ENCODE assay signal across 11 mouse cellular contexts in genomic region chr6:148047650-148047988, GRCm38 (mm10). TPM values are rescaled to one million over a fixed set of nuclear protein-coding genes. Genes with fewer than 3 reads are reported as not detected.
DNase-seq lines count a peak whose midpoint lies in the region; ATAC-seq lines count a peak whose summit lies in the region.
"Had no signal": no experiment of that assay in that cellular context is flagged by ENCODE, and none has a peak within 500 bp of the region (broad histone marks: within the 10 kb centered on the region; RNA-seq: fewer than 3 reads in every experiment).

No protein-coding gene starts in this region.

- H3K27ac ChIP-seq in heart, embryonic 14.5 days (replicated peaks in 1 of 2; ENCODE audit: control insufficient read depth in 1 of 2, insufficient read depth in 1 of 2, low read depth in 2 of 2, low read length in 2 of 2), result no peak overlapping the region
- no peak overlapping the region for H3K27ac ChIP-seq in embryonic facial prominence, embryonic 10.5 days (replicated peaks)
- H3K27ac ChIP-seq in hindbrain, embryonic 13.5 days, result no peak overlapping the region
- H3K27ac ChIP-seq in midbrain, embryonic 15.5 days, result peak overlapping the region; percentile 75
- H3K27ac ChIP-seq: liver, embryonic 14.5 days had no signal

- no peak for DNase-seq in heart, postnatal 36 days
- no peak for DNase-seq in embryonic facial prominence, embryonic 10.5 days (ENCODE audit: low spot score)
- DNase-seq in thymus, postnatal 0 days (ENCODE audit: low spot score), result no peak
- no peak for DNase-seq in Muller cell, postnatal 12 days (ENCODE audit: inconsistent ontology term)
- DNase-seq: thymus, postnatal 36 days had no signal

- H3K9ac ChIP-seq in heart, embryonic 14.5 days (ENCODE audit: low read length), result no peak overlapping the region
- H3K9ac ChIP-seq in hindbrain, embryonic 13.5 days, result peak overlapping the region; percentile 78
- H3K9ac ChIP-seq in midbrain, embryonic 15.5 days, result peak overlapping the region; percentile 49
- H3K9ac ChIP-seq: liver, embryonic 14.5 days had no signal

- H3K36me3 ChIP-seq in heart, embryonic 14.5 days (ENCODE audit: control insufficient read depth, insufficient read depth, low read length), result no peaks in the 10 kb centered on the region
- no peaks in the 10 kb centered on the region for H3K36me3 ChIP-seq in embryonic facial prominence, embryonic 10.5 days (replicated peaks)
- no peaks in the 10 kb centered on the region for H3K36me3 ChIP-seq in hindbrain, embryonic 13.5 days
- no peaks in the 10 kb centered on the region for H3K36me3 ChIP-seq in midbrain, embryonic 15.5 days (replicated peaks)

- peaks cover 22% of the 10 kb centered on the region for H3K27me3 ChIP-seq in heart, embryonic 14.5 days (ENCODE audit: control insufficient read depth, insufficient read depth, low read length)
- H3K27me3 ChIP-seq in embryonic facial prominence, embryonic 10.5 days (replicated peaks; ENCODE audit: low read depth, poor library complexity, severe bottlenecking), result peaks cover 34% of the 10 kb centered on the region
- 0 out of 2 replicates have a peak, but pooled peaks cover 9% of the 10 kb centered on the region for H3K27me3 ChIP-seq in hindbrain, embryonic 13.5 days
- no peaks in the 10 kb centered on the region for H3K27me3 ChIP-seq in midbrain, embryonic 15.5 days (replicated peaks)

- no peak for ATAC-seq in heart, embryonic 14.5 days (ENCODE audit: insufficient number of reproducible peaks, insufficient read depth, low FRiP score, low read depth)
- peak; percentile 29 for ATAC-seq in hindbrain, embryonic 13.5 days (ENCODE audit: low FRiP score)
- peak; percentile 61 for ATAC-seq in midbrain, embryonic 15.5 days (replicated peaks)
- ATAC-seq in megakaryocyte, adult 5-6 weeks (ENCODE audit: poor library complexity, severe bottlenecking), result no peak
- ATAC-seq: CD4-positive, CD25-positive, alpha-beta regulatory T cell, adult 4 months had no signal

- H3K4me3 ChIP-seq in heart, embryonic 14.5 days (ENCODE audit: control insufficient read depth in 1 of 2, insufficient read depth in 1 of 2, low read depth in 1 of 2, low read length in 2 of 2), result peak overlapping the region in 1 of 2 experiments; percentile 39; a peak in 3 of 4 replicates
- H3K4me3 ChIP-seq in embryonic facial prominence, embryonic 10.5 days, result peak overlapping the region; percentile 59
- peak overlapping the region; percentile 51 for H3K4me3 ChIP-seq in hindbrain, embryonic 13.5 days
- peak overlapping the region; percentile 44 for H3K4me3 ChIP-seq in midbrain, embryonic 15.5 days

- H3K4me2 ChIP-seq in heart, embryonic 14.5 days (ENCODE audit: low read length), result peak overlapping the region; percentile 84
- H3K4me2 ChIP-seq in hindbrain, embryonic 13.5 days, result peak overlapping the region; percentile 86
- H3K4me2 ChIP-seq in midbrain, embryonic 15.5 days, result peak overlapping the region; percentile 58

- intact Hi-C loops in heart, postnatal 36 days (cut with DNase I), result no loop called here

- no peaks in the 10 kb centered on the region; a peak in 1 of 4 replicates for H3K4me1 ChIP-seq in heart, embryonic 14.5 days (ENCODE audit: control insufficient read depth in 2 of 2, insufficient read depth in 2 of 2, low read length in 2 of 2)
- H3K4me1 ChIP-seq in embryonic facial prominence, embryonic 10.5 days, result peaks cover 9% of the 10 kb centered on the region
- peaks cover 9% of the 10 kb centered on the region for H3K4me1 ChIP-seq in hindbrain, embryonic 13.5 days (replicated peaks)
- peaks cover 7% of the 10 kb centered on the region; the same call in 1 of the 2 replicates for H3K4me1 ChIP-seq in midbrain, embryonic 15.5 days

- no peaks in the 10 kb centered on the region for H3K9me3 ChIP-seq in heart, embryonic 14.5 days (ENCODE audit: control insufficient read depth, low read length)
- H3K9me3 ChIP-seq in embryonic facial prominence, embryonic 10.5 days, result no peaks in the 10 kb centered on the region
- no peaks in the 10 kb centered on the region for H3K9me3 ChIP-seq in hindbrain, embryonic 13.5 days
- no peaks in the 10 kb centered on the region for H3K9me3 ChIP-seq in midbrain, embryonic 15.5 days

RNA-seq across cellular contexts. Expression of gene Far2, which starts 0.6 kb away (rescaled TPM):
- 1.4 and 1.6 TPM in 2 replicates for polyA plus RNA-seq in heart, embryonic 14.5 days (2014; fragmentation: Nextera tagmentation; extraction: Ambion mirVana)
- not detected for total RNA-seq in heart, postnatal 36 days (2021)
- 1.8 and 2.0 TPM in 2 replicates for polyA plus RNA-seq in embryonic facial prominence, embryonic 10.5 days (2016; fragmentation: Nextera tagmentation; extraction: Ambion mirVana)
- polyA plus RNA-seq in hindbrain, embryonic 13.5 days (2015; fragmentation: Nextera tagmentation; extraction: Ambion mirVana), result 10.2 and 11.6 TPM in 2 replicates
- 23.9 and 24.7 TPM in 2 replicates for polyA plus RNA-seq in midbrain, embryonic 15.5 days (2015; fragmentation: Nextera tagmentation; extraction: Ambion mirVana)
- 0.75 and 1.5 TPM in 2 replicates for polyA plus RNA-seq in thymus, postnatal 0 days (2015; fragmentation: Nextera tagmentation; extraction: Ambion mirVana)
- 4.6 and 5.4 TPM in 2 replicates for total RNA-seq in megakaryocyte, adult 5-6 weeks (2015)
- total RNA-seq in megakaryocyte, adult 5-6 weeks (2017), result 3.3 and 3.7 TPM in 2 replicates

Comparison
In these comparisons a context has a peak if more than half of its experiments do, and no peak if none do; other contexts are left out.
1. ATAC-seq: peak in hindbrain, embryonic 13.5 days (single experiment) and midbrain, embryonic 15.5 days (single experiment); none in heart, embryonic 14.5 days (single experiment) and megakaryocyte, adult 5-6 weeks (single experiment).
2. Peak in every context shown above with its lines, with median percentiles within 50 percentile points of each other: H3K4me2 ChIP-seq.